Mouse (Mus musculus) 3T3-L1 (cell line): ENCODE measurements around the gene Med15.
A peak's percentile ranks its signal among the peaks of the same experiment; 100 is the strongest.

ENCODE experiments used
- DNase-seq: peaks from one replicate; pipeline ENCODE4 v3.0.0-alpha.2; 2015; ENCODE audit warnings: low read depth, low spot score

The Med15 gene

DNA sequence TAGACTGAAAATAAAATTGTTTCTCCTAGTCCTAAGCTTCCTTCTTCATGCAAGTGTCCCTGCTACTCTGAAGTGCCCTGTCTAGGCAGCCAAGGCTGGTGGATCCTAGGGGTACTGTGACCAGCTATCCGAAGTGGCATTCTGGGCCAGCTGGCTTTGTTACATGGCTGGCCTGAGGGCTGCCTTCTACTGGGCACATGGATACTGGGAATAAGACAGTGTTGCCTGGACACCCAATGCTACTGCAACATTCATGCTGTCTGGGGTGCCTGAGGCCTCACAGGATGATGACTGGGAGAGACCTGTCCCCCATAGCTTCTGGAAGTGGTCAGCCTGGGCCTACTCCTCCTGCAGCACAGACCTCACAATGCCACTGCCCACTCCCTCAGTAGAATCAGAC, 82.0 kb downstream of the Med15 start:
- DNase-seq: no peak

DNA sequence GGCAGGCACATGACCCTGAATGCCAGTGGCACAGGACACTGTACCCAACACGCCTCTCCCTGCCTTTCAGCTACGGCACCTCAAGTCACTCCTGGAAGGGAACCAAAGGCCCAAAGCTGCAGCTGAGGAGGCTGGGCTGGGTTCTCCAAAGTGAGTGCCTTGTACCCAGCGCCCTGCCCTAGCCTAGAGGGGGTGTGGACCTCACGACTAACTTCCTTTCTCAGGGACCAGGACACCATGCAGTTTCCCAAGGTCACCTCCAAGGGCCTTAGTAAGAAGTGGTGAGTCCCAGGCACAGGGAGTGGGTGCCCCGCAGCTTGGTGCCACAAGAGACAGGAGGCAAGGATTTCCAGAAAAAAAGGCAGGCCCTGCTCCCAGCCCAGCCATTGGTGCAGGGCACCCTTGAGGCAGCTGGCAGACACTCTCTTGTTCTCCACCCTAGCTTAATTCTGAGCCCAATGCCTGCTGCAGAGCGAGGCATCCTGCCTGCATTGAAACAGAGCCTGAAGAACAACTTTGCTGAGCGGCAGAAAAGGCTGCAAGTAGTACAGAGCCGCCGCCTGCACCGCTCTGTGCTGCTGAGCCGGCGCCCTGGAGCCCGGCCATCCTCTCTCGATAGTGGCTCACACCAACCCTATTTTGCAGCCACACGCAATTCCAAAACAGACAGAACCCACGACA, 82.6 kb downstream of the Med15 start:
- DNase-seq: no peak

- no peak for DNase-seq
Observed at GRCm38 (mm10) chr16:17647566-17648340, 84.9 kb downstream of the Med15 start.

DNA sequence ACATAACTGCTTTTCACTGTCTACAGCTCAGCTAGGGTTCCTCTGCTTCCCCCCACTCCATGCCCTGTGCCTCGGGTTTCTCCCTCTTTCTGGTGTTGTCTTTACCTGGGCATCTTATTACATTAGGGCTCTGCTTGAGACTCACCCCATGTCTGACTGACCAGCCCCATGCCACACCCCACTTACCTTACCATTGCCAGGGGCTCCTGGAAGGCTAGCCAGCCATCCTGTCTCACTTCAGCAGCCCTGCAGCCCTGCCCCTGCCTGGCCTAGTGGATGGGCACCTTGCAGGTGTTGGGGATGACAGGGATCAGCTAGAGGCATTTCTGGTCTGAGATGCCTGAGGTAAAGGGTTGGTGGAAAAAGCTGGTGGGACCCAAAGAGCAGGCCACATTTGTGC, 85.5 kb downstream of the Med15 start:
- no peak for DNase-seq

- DNase-seq: peak; percentile 80
Observed at GRCm38 (mm10) chr16:17646310-17647114, 86.2 kb downstream of the Med15 start, which contains the start of gene Ccdc74a. TSS of gene Ccdc74a (plus strand) at chr16:17646470.

GRCm38 (mm10) chr16:17643437-17643990, 89.2 kb downstream of the Med15 start:
- DNase-seq: peak; percentile 28

DNA sequence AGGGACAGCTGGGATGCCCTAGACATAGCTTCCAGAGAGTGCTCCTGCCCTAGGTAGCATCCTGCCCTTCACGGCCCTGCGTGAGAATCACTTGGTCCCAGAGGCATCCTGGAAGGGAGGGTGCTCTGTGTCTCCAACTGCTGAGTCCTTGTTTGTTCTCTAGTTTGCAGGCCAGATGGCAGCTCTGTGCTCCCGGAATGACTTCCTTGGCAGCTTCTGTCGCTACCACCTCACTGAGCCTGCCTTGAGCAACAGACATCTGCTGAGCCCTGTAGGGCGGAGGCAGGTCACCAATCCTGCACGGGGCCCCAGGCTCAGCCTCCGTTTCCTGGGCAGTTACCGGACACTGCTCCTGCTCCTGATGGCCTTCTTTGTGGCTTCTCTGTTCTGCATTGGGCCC, 90.4 kb downstream of the Med15 start:
- DNase-seq: no peak

GRCm38 (mm10) chr16:17641301-17641700, 91.4 kb downstream of the Med15 start:
- no peak for DNase-seq

- DNase-seq: no peak
Observed at GRCm38 (mm10) chr16:17640706-17641105, 92.0 kb downstream of the Med15 start.

DNA sequence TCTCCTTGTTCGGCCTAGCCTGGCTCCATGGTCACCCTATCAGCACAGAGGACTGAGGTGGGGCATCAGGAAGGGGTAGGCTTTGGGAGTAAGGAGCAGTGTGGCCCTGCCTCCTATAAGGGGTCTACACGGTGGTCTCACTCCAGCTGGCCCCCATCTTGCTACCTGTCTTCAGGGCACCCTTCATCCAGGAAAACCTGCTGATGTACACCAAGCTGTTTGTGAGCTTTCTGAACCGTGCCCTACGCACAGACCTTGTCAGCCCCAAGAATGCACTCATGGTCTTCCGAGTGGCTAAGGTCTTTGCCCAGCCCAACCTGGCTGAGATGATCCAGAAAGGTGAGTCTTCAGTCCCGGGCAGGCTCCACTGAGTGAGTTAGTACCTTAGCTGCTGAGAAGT, 92.7 kb downstream of the Med15 start:
- no peak for DNase-seq

- no peak for DNase-seq
Observed at GRCm38 (mm10) chr16:17639081-17639480, 93.6 kb downstream of the Med15 start.

- no peak for DNase-seq
Observed at GRCm38 (mm10) chr16:17638036-17638628, 94.6 kb downstream of the Med15 start.

GRCm38 (mm10) chr16:17637610-17638009, 95.1 kb downstream of the Med15 start:
- no peak for DNase-seq

- DNase-seq: no peak
Observed at GRCm38 (mm10) chr16:17636904-17637303, 95.8 kb downstream of the Med15 start.

GRCm38 (mm10) chr16:17633481-17634181, 99.1 kb downstream of the Med15 start:
- peak; percentile 34 for DNase-seq

GRCm38 (mm10) chr16:17632580-17632979, 100.1 kb downstream of the Med15 start:
- DNase-seq: no peak

DNA sequence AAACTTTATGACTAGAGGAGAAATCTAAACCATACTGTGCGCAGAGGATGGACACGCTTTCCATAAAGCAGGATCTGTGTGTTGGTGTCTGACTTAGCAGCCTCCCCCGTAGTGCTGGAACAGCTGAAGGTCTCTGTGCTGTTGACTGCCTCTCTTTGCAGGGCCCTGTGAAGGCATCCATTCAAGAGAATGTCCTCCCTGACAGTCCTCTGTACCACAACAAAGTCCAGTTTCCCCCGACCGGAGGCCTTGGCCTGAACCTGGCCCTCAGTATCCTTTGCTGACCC, 106.5 kb downstream of the Med15 start:
- DNase-seq: no peak

DNA sequence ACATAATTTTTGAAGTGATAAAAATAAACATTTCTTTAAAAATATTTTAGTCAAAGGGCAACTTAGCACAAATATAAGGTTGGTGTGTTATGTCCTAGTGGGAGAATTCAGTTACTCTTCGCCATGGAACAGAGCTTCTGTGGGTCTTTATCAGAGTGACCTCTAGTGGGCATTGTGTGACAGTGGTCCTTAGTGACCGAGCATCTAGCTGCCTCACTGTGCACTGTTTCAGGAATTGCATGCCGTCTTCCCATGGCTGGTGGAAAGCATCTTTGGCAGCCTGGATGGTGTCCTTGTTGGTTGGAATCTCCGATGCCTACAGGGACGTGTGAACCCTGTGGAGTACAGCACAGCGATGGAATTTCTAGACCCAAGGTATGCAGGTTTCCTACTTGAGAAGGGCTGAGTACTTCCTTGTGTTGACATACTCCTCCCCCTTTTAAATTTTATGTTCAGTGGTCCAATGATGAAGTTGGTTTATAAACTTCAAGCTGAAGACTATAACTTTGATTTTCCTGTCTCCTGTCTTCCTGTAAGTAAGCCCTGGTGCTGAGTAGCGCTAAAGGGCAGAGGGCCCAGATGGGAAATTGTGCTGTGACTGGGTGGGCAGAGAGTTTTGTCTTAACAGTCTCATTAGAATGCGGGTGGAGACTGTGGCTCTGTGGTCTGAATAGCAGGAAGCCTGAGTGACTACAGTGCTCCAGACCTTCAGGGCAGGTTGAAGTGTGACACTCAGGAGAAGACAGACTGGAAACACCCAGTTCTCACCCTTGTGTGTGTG, 107.0 kb downstream of the Med15 start:
- DNase-seq: peak; percentile 78

GRCm38 (mm10) chr16:17621936-17622335, 110.8 kb downstream of the Med15 start:
- no peak for DNase-seq
